Mouse (Mus musculus): ENCODE results near the gene Prr7. TPM values are rescaled to one million over a fixed set of nuclear protein-coding genes. Genes with fewer than 3 reads are reported as not detected.
A peak's percentile ranks its signal among the peaks of the same experiment; 100 is the strongest.

Prr7 gene
- polyA plus RNA-seq, 1 experiment from 2014 or later: 2.2 TPM

DNA sequence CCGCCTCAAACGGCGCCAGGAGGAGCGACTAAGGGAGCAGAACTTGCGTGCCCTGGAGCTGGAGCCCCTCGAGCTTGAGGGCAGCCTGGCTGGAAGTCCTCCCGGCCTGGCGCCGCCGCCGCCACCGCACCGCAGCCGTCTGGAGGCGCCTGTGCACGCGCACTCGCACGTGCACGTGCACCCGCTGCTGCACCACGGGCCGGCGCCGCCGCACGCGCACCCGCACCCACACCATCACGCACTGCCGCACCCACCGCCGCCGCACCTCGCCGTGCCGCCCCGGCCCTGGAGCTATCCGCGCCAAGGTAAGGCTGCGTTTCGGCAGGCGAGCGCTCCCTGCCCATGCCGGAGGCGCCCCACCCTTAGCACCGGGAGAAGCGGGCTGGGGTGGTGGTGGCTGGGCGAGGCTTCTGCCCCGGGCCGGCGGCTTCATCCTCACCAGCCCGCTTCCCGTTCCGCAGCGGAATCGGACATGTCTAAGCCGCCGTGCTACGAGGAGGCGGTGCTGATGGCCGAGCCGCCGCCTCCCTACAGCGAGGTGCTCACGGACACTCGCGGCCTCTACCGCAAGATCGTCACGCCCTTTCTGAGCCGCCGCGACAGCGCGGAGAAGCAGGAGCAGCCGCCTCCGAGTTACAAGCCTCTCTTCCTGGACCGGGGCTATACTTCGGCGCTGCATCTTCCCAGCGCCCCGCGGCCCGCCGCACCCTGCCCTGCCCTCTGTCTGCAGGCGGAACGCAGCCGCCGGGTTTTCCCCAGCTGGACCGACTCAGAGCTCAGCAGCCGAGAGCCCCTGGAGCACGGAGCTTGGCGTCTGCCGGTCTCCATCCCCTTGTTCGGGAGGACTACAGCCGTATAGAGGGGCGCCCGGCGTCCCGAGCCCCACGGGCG is 8.3 kb downstream of the Prr7 start:
- WGBS: under 1% methylated on average over 94 of the region's 103 CpGs

DNA sequence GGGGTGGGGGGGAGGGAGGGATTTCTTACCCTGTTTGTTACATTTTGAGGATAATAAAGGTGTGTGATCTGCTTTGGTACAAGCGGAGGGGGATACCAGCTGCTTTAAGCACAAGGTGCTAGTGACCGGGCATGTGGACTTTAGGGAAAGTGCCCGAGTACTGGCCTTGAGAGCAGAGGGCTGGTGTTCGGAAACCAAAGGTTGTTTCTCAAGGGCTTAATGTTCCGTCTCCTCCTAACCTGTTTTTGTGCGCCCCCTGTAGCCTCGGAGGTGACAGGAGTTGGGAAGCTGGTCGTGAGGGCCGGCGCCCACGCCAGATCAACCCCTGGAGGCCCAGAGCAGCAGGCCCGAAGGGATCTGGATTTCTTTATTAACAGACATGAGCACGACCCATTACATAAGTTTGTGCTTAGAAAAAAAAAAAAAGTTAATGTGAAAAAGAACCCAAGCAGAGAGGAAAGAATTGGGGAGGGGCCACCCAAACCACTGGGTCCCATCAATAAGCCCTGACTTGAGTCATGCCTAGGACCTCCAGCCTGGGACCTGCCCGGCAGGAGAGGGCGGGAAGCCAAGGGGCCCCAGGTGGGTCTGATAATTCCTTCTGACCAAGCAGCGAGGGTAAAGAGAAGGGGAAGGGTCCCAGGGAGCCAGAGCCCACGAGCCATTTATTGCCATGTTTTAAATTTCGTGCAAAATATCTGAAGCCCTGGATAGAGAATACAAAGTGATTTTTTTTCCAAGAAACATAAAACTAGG is 9.2 kb downstream of the Prr7 start:
- peak; percentile 42 for DNase-seq (ENCODE audit: low spot score)
- Histone ChIP-seq H3K4me2 (ENCODE audit: low read depth) (peak overlapping the region; percentile 100), H3K36me3 (ENCODE audit: control insufficient read depth, insufficient read depth, low read length) (peaks cover 22% of the 10 kb centered on the region), H3K27me3 (ENCODE audit: control insufficient read depth, insufficient read depth, low read length) (no peaks in the 10 kb centered on the region), H3K4me1 (ENCODE audit: control insufficient read depth, insufficient read depth, low read length) (peaks cover 50% of the 10 kb centered on the region), H3K27ac (ENCODE audit: low read depth, low read length) (peak overlapping the region; percentile 79), H3K9ac (ENCODE audit: low read length) (peak overlapping the region; percentile 72), H3K9me3 (ENCODE audit: control insufficient read depth, low read length) (no peaks in the 10 kb centered on the region), H3K4me3 (ENCODE audit: low read depth, low read length) (peak overlapping the region; percentile 50)
- ATAC-seq (ENCODE audit: insufficient read depth, low FRiP score, low TSS enrichment): no peak
- WGBS: 16% methylated on average over 18 of the region's 18 CpGs

More for the DNA sequence above, 8.3 kb downstream of the Prr7 start:
- H3K9ac ChIP-seq (ENCODE audit: low read length): peak overlapping the region; percentile 72
- H3K27me3 ChIP-seq (ENCODE audit: control insufficient read depth, insufficient read depth, low read length): no peaks in the 10 kb centered on the region
- H3K9me3 ChIP-seq (ENCODE audit: control insufficient read depth, low read length): no peaks in the 10 kb centered on the region
- H3K4me3 ChIP-seq (ENCODE audit: low read depth, low read length): peak overlapping the region; percentile 50
- H3K27ac ChIP-seq (ENCODE audit: low read depth, low read length): peak overlapping the region; percentile 79
- ATAC-seq (ENCODE audit: insufficient read depth, low FRiP score, low TSS enrichment): peak; percentile 49
- H3K4me1 ChIP-seq (ENCODE audit: control insufficient read depth, insufficient read depth, low read length): peaks cover 50% of the 10 kb centered on the region
- DNase-seq (ENCODE audit: low spot score): peak; percentile 81
- H3K4me2 ChIP-seq (ENCODE audit: low read depth): peak overlapping the region; percentile 100
- H3K36me3 ChIP-seq (ENCODE audit: control insufficient read depth, insufficient read depth, low read length): peaks cover 18% of the 10 kb centered on the region

DNA sequence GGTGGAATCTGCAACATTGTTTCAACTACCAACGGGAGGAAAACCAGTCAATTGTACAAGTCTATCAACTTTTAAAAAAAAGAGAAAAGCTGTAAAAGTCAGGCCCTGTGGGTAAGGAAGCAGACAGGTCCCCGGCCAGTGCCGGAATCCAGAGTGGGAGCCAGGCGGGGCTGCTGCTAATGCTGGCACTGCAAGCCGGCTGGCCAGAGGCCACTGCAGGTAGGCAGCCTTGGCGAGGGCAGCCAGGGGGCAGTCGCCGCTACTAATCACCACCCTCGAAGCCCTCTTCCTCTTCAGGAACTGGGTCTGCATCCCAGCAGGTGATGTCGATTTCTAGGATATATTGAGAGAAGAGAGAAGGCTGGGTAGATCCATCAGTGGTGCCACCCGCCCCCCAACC is 9.9 kb downstream of the Prr7 start:
- WGBS: 68% methylated on average over 11 of the region's 11 CpGs
- peaks cover 48% of the 10 kb centered on the region for H3K4me1 ChIP-seq (ENCODE audit: control insufficient read depth, insufficient read depth, low read length)

DNA sequence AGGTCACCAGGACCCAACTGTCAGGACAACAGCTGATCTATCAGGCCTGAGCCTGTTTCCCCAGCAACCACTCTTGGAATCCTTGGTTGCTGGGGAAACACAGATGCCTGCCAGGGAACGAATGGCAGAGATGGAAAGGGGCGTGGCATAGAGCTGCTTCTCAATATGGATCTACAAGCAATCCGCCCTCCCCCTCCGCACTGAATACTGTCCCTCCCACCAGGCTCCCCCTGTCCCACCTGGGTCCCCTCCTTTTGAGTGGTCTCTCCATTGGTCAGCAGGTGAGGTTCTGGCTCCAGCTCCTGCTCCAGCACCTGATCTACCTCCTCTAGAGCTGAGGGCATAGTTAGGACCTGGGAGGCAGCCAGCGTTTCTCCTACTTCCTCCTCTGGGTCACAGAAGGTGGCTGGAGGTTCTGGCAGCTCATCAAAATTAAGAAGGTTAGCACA is 10.6 kb downstream of the Prr7 start:
- no peak overlapping the region for H3K4me2 ChIP-seq (ENCODE audit: low read depth)
- H3K27ac ChIP-seq (ENCODE audit: low read depth, low read length): 0 out of 2 replicates have a peak overlapping the region, but pooled peaks have one; percentile 17
- WGBS: 24% methylated on average over 5 of the region's 5 CpGs
- H3K9me3 ChIP-seq (ENCODE audit: control insufficient read depth, low read length): no peaks in the 10 kb centered on the region
- peaks cover 46% of the 10 kb centered on the region for H3K4me1 ChIP-seq (ENCODE audit: control insufficient read depth, insufficient read depth, low read length)
- H3K27me3 ChIP-seq (ENCODE audit: control insufficient read depth, insufficient read depth, low read length): no peaks in the 10 kb centered on the region
- H3K4me3 ChIP-seq (ENCODE audit: low read depth, low read length): 0 out of 2 replicates have a peak overlapping the region, but pooled peaks have one; percentile 3
- ATAC-seq (ENCODE audit: insufficient read depth, low FRiP score, low TSS enrichment) (no peak), DNase-seq (ENCODE audit: low spot score) (peak; percentile 76)
- H3K9ac ChIP-seq (ENCODE audit: low read length): no peak overlapping the region
- peaks cover 23% of the 10 kb centered on the region for H3K36me3 ChIP-seq (ENCODE audit: control insufficient read depth, insufficient read depth, low read length)

More for the DNA sequence above, 9.9 kb downstream of the Prr7 start:
- Histone ChIP-seq H3K4me2 (ENCODE audit: low read depth) (0 out of 2 replicates have a peak overlapping the region, but pooled peaks have one; percentile 100), H3K4me3 (ENCODE audit: low read depth, low read length) (no peak overlapping the region), H3K27me3 (ENCODE audit: control insufficient read depth, insufficient read depth, low read length) (no peaks in the 10 kb centered on the region), H3K9ac (ENCODE audit: low read length) (no peak overlapping the region), H3K36me3 (ENCODE audit: control insufficient read depth, insufficient read depth, low read length) (peaks cover 23% of the 10 kb centered on the region), H3K27ac (ENCODE audit: low read depth, low read length) (no peak overlapping the region), H3K9me3 (ENCODE audit: control insufficient read depth, low read length) (no peaks in the 10 kb centered on the region)
- DNase-seq (ENCODE audit: low spot score): no peak
- ATAC-seq (ENCODE audit: insufficient read depth, low FRiP score, low TSS enrichment): no peak

DNA sequence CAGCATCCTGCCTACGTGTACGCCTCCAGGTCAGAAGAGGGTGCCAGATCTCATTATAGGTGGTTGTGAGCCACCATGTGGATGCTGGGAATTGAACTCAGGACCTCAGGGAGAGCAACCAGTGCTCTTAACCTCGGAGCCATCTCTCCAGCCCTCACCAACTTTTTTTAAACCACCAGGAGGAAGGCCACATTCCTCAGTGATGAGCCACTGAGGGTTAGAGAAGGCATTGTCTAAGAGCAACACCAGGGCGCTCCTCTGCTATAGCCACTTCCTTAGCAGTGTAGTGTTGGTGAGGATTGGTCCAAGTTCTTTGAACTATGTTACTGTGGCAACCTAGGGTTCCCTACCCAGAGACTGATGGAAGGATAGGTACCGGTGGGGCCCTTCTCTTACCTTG is 11.7 kb downstream of the Prr7 start:
- Histone ChIP-seq H3K9me3 (ENCODE audit: control insufficient read depth, low read length) (no peaks in the 10 kb centered on the region), H3K27me3 (ENCODE audit: control insufficient read depth, insufficient read depth, low read length) (no peaks in the 10 kb centered on the region), H3K27ac (ENCODE audit: low read depth, low read length) (no peak overlapping the region), H3K4me3 (ENCODE audit: low read depth, low read length) (no peak overlapping the region), H3K4me2 (ENCODE audit: low read depth) (no peak overlapping the region), H3K36me3 (ENCODE audit: control insufficient read depth, insufficient read depth, low read length) (peaks cover 29% of the 10 kb centered on the region), H3K9ac (ENCODE audit: low read length) (no peak overlapping the region; the same call in 1 of the 2 replicates), H3K4me1 (ENCODE audit: control insufficient read depth, insufficient read depth, low read length) (peaks cover 37% of the 10 kb centered on the region)
- 92% methylated on average over 5 of the region's 5 CpGs for WGBS
- ATAC-seq (ENCODE audit: insufficient read depth, low FRiP score, low TSS enrichment) (no peak), DNase-seq (ENCODE audit: low spot score) (no peak)

DNA sequence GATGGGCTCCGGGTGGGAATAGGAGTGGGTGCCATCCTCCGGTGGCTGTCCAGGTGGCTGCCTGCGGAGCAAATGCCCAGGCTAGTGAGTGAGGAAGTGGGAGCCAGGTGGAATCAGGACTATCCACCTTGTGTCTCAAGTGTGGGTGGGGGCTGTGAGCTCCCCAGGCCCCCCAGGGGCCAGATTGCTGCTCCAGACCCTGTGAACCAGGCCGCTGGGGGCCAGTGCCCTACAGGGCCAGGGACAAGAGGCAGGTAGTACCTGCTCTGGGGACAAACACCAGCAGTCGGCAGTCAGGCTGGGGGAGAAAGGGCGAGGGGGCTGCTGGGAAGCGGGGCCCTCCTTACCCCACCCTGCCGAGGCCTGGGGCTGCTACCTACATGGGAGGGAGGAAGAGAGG is 12.2 kb downstream of the Prr7 start:
- peaks cover 32% of the 10 kb centered on the region for H3K4me1 ChIP-seq (ENCODE audit: control insufficient read depth, insufficient read depth, low read length)
- no peak overlapping the region for H3K9ac ChIP-seq (ENCODE audit: low read length)
- ATAC-seq (ENCODE audit: insufficient read depth, low FRiP score, low TSS enrichment): no peak
- H3K36me3 ChIP-seq (ENCODE audit: control insufficient read depth, insufficient read depth, low read length): peaks cover 35% of the 10 kb centered on the region
- H3K27me3 ChIP-seq (ENCODE audit: control insufficient read depth, insufficient read depth, low read length): no peaks in the 10 kb centered on the region
- H3K4me3 ChIP-seq (ENCODE audit: low read depth, low read length): no peak overlapping the region
- no peak for DNase-seq (ENCODE audit: low spot score)
- H3K27ac ChIP-seq (ENCODE audit: low read depth, low read length): no peak overlapping the region
- H3K4me2 ChIP-seq (ENCODE audit: low read depth): no peak overlapping the region
- 91% methylated on average over 8 of the region's 8 CpGs for WGBS
- H3K9me3 ChIP-seq (ENCODE audit: control insufficient read depth, low read length): no peaks in the 10 kb centered on the region

DNA sequence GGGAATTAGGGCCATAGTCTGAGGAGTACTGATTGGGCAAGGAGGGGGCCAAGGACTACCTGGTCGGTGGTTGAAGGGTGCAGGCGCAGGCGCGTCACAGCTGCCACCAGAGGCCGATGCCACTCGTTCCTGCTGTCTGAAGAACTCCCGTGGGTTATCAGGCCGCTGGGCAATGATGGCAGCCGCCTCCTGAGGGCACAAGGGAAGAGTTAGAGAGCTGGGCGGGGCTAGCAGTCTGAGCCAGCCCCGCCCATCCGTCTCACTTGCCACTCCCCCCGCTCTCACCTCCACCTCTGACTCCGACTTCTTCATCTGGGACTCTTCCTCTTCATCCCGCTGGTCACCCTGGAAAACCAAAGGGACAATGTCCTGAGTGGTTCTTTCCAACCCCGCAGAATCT is 13.4 kb downstream of the Prr7 start:
- ATAC-seq (ENCODE audit: insufficient read depth, low FRiP score, low TSS enrichment) (no peak), DNase-seq (ENCODE audit: low spot score) (no peak)
- peaks cover 24% of the 10 kb centered on the region for H3K4me1 ChIP-seq (ENCODE audit: control insufficient read depth, insufficient read depth, low read length)
- H3K27me3 ChIP-seq (ENCODE audit: control insufficient read depth, insufficient read depth, low read length): no peaks in the 10 kb centered on the region
- 75% methylated on average over 16 of the region's 16 CpGs for WGBS
- peaks cover 45% of the 10 kb centered on the region for H3K36me3 ChIP-seq (ENCODE audit: control insufficient read depth, insufficient read depth, low read length)
- no peaks in the 10 kb centered on the region for H3K9me3 ChIP-seq (ENCODE audit: control insufficient read depth, low read length)
- H3K4me2 ChIP-seq (ENCODE audit: low read depth): no peak overlapping the region
- no peak overlapping the region for H3K9ac ChIP-seq (ENCODE audit: low read length)
- no peak overlapping the region for H3K4me3 ChIP-seq (ENCODE audit: low read depth, low read length)
- H3K27ac ChIP-seq (ENCODE audit: low read depth, low read length): no peak overlapping the region

DNA sequence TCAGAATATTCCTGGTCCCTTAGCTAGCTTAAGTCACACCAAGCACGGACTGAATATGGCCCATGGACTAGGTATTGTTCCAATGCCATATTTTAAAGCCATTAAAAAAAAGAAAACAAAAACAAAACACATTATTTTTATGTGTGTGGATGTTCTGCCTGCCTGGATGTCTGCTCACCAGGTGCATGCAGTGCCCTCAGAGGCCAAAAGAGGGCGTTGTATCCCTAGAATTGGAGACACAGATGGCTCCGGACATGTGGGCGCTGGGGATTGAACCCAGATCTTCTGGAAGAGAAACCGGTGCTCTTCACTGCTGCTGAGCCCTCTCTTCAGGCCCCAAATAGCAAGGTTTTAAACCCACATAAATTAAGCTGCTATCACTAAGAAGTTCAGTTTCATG is 14.0 kb downstream of the Prr7 start:
- H3K27me3 ChIP-seq (ENCODE audit: control insufficient read depth, insufficient read depth, low read length): no peaks in the 10 kb centered on the region
- no peak overlapping the region for H3K27ac ChIP-seq (ENCODE audit: low read depth, low read length)
- H3K4me3 ChIP-seq (ENCODE audit: low read depth, low read length): no peak overlapping the region
- H3K36me3 ChIP-seq (ENCODE audit: control insufficient read depth, insufficient read depth, low read length): peaks cover 45% of the 10 kb centered on the region
- no peak overlapping the region for H3K9ac ChIP-seq (ENCODE audit: low read length)
- peak; percentile 49 for DNase-seq (ENCODE audit: low spot score)
- H3K4me2 ChIP-seq (ENCODE audit: low read depth): no peak overlapping the region
- no peaks in the 10 kb centered on the region for H3K9me3 ChIP-seq (ENCODE audit: control insufficient read depth, low read length)
- no peak for ATAC-seq (ENCODE audit: insufficient read depth, low FRiP score, low TSS enrichment)
- 56% methylated on average over 5 of the region's 5 CpGs for WGBS
- peaks cover 23% of the 10 kb centered on the region for H3K4me1 ChIP-seq (ENCODE audit: control insufficient read depth, insufficient read depth, low read length)

All from neural tube, embryonic 11.5 days (tissue).